Mouse (Mus musculus): ENCODE data around the gene Dop1a. TPM values are rescaled to one million over a fixed set of nuclear protein-coding genes. Genes with fewer than 3 reads are reported as not detected.
"Not testable (repeated sequence)": the region's sequence is repeated elsewhere in the genome, so short reads cannot be mapped to it uniquely, and the experiment has no call there.

The Dop1a gene
- polyA plus RNA-seq, 2 experiments from 2014 or later: 27.9 to 28.8 TPM

GRCm38 (mm10) chr9:86583740-86584139 lies 116.8 kb downstream of the Dop1a start:
- peak; percentile 94 for ATAC-seq

- no peak for ATAC-seq
Observed at GRCm38 (mm10) chr9:86587019-86587795, 120.3 kb downstream of the Dop1a start.

- peak; percentile 69 for ATAC-seq
Observed at GRCm38 (mm10) chr9:86592676-86593668, 126.0 kb downstream of the Dop1a start.

GRCm38 (mm10) chr9:86594357-86594767 lies 127.4 kb downstream of the Dop1a start:
- not testable (repeated sequence) for ATAC-seq

GRCm38 (mm10) chr9:86596983-86597382 lies 130.0 kb downstream of the Dop1a start:
- not testable (repeated sequence) for ATAC-seq

- no peak for ATAC-seq
Observed at GRCm38 (mm10) chr9:86599723-86600303, 132.9 kb downstream of the Dop1a start.

Other genes with a start within 250 kb of the Dop1a start
- 1 to 10 TPM; 4.6 to 8.2 TPM for gene Ube2cbp, start 2.2 kb upstream of the Dop1a start, polyA plus RNA-seq (2017; shearing (Covaris generic))
- gene Pgm3, start 104.7 kb downstream of the Dop1a start, polyA plus RNA-seq (2017; shearing (Covaris generic)): 10 to 100 TPM; 17.0 to 24.9 TPM
- gene Rwdd2a, start 104.8 kb downstream of the Dop1a start, polyA plus RNA-seq (2017; shearing (Covaris generic)): 1 to 10 TPM; 4.6 to 5.5 TPM
- gene Me1, start 228.8 kb downstream of the Dop1a start, polyA plus RNA-seq (2017; shearing (Covaris generic)): not detected